Mouse (Mus musculus) heart, postnatal 0 days (tissue): ENCODE data around the gene Ucp3. TPM values are rescaled to one million over a fixed set of nuclear protein-coding genes. Genes with fewer than 3 reads are reported as not detected.

ENCODE experiments used
- ATAC-seq: fragments of 200-750 bp; cut with Nextera tagmentation; 2 replicates; pipeline ENCODE4 v1.8.0; 2017; ENCODE audit warnings: low read depth, moderate number of reproducible peaks, moderate library complexity; ENCODE audit not compliant: insufficient read depth
- DNase-seq: peaks from one replicate; pipeline ENCODE4 v3.0.0-alpha.2; 2016; ENCODE audit warnings: low spot score
- H3K27ac ChIP-seq: fragments of 300-500 bp; sonication (generic); 2 replicates; pipeline ENCODE4 v1.5.1; 2014; ENCODE audit warnings: low read depth, mild to moderate bottlenecking
- H3K27me3 ChIP-seq: fragments of 300-500 bp; sonication (generic); 2 replicates; pipeline ENCODE4 v1.6.1; 2014; ENCODE audit warnings: low read length, mixed read lengths; ENCODE audit not compliant: control insufficient read depth, insufficient read depth
- H3K36me3 ChIP-seq: fragments of 300-500 bp; sonication (generic); replicated peaks from 2 replicates; pipeline ENCODE4 v1.6.1; 2014; ENCODE audit warnings: low read length, mixed read lengths; ENCODE audit not compliant: control insufficient read depth, insufficient read depth
- H3K4me1 ChIP-seq: fragments of 300-500 bp; sonication (generic); 2 replicates; pipeline ENCODE4 v1.6.1; 2014; ENCODE audit warnings: antibody characterized with exemption; ENCODE audit not compliant: control insufficient read depth, insufficient read depth
- H3K4me2 ChIP-seq: fragments of 300-500 bp; sonication (generic); 2 replicates; pipeline ENCODE4 v1.6.1; 2014; ENCODE audit warnings: low read depth, mild to moderate bottlenecking, low read length, moderate library complexity
- H3K4me3 ChIP-seq: fragments of 300-500 bp; sonication (generic); 2 replicates; pipeline ENCODE4 v1.5.1; 2014; ENCODE audit warnings: low read depth, low read length
- H3K9ac ChIP-seq: fragments of 300-500 bp; sonication (generic); replicated peaks from 2 replicates; pipeline ENCODE4 v1.6.1; 2014; ENCODE audit warnings: low read depth, low read length, mixed read lengths
- H3K9me3 ChIP-seq: fragments of 300-500 bp; sonication (generic); replicated peaks from 2 replicates; pipeline ENCODE4 v1.6.1; 2016; ENCODE audit warnings: low read length; ENCODE audit not compliant: control insufficient read depth
- CTCF ChIP-seq: IDR thresholded peaks from 2 replicates; pipeline ENCODE4 v1.5.1; 2016; ENCODE audit warnings: antibody characterized with exemption, control low read depth, low read depth
- EP300 ChIP-seq: IDR thresholded peaks from 2 replicates; pipeline ENCODE4 v1.6.1; 2016; ENCODE audit warnings: antibody characterized with exemption, low read depth
- WGBS: fragments of 180-500 bp; shearing (Covaris S2); extraction: QIAGEN DNeasy Blood & Tissue Kit; methylation state at CpG from one replicate; pipeline ENCODE4 v1.1.7; 2014; 5-methylcytosine and 5-hydroxymethylcytosine counted together
- polyA plus RNA-seq: library from polyadenylated mRNA; unstranded; fragments of >200 nt; fragmentation: Nextera tagmentation; extraction: Ambion mirVana; gene quantifications from 2 replicates; pipeline ENCODE4 v1.2.1, GENCODE M21; 2015
- total RNA-seq: library from RNA; depleted of rRNA; stranded (reverse); fragments of >200 nt; gene quantifications from 2 replicates; pipeline ENCODE4 v1.2.3, GENCODE M21; 2014; ENCODE audit warnings: low replicate concordance

Ucp3 gene
- total and polyA plus RNA-seq, 2 experiments from 2014 or later: 15.6 to 17.6 TPM

DNA sequence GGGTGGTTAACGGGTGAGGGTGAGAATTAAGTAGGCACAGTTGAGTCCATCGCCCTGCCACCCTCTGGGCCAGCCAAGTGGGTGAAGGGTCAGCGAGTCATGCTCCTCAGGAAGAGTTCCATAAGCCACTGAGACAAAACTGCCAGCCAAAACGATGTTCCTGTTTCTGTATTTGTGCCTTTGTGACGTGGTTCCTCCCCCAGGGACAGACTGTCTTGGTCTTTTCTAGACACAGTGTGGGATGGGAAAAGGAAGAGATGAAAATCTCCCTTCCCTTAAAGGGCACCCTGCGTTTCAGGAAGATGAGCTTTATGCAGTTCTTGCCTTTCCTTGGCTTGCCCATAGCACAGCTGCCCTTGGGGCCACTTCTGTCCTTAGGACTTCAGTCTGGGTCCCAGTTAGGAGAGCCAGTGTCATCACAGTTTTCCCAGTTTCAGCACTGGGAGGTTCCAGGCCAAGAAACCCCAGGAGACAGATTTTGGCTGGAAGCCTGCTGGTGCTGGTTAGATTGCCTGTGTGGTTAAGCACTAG lies 11.1 kb upstream of the Ucp3 start:
- TF ChIP-seq CTCF (no peak), EP300 (peak; percentile 89)
- Histone ChIP-seq H3K27ac (peak overlapping the region; percentile 45; the same call in 1 of the 2 replicates), H3K4me1 (peaks cover 37% of the 10 kb centered on the region), H3K4me2 (no peak overlapping the region), H3K9ac (no peak overlapping the region), H3K4me3 (no peak overlapping the region), H3K27me3 (no peaks in the 10 kb centered on the region), H3K36me3 (peaks cover 24% of the 10 kb centered on the region), H3K9me3 (no peaks in the 10 kb centered on the region)
- 33% methylated on average over 6 of the region's 6 CpGs for WGBS
- DNase-seq: no peak
- no peak; the same call in 1 of the 2 replicates for ATAC-seq

DNA sequence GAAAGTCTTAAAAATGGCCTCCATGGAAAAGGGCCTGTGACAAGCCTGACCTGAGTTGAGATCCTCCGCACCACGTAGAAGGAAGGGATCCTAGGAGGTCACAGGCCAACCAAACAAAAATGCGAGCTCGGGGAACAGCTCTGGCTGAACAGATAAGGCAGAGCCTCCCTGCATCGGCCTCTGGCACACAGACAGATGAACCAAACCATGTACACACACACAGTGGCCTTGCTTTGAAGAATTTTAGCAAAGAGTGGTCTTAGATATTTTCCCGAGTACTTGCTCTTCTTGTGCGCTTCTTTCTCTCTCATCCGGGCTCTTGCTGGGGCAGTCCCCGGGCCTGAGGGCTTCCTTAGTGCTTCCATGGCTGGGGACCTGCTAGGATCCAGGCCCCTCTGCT lies 9.6 kb upstream of the Ucp3 start:
- no peak overlapping the region for H3K27ac ChIP-seq
- WGBS: 76% methylated on average over 9 of the region's 9 CpGs
- DNase-seq (no peak), ATAC-seq (no peak)
- H3K27me3 ChIP-seq: no peaks in the 10 kb centered on the region
- no peak overlapping the region for H3K9ac ChIP-seq
- peaks cover 17% of the 10 kb centered on the region; the same call in 1 of the 2 replicates for H3K36me3 ChIP-seq
- TF ChIP-seq CTCF: no peak
- no peak for TF ChIP-seq EP300
- no peak overlapping the region for H3K4me3 ChIP-seq
- H3K4me1 ChIP-seq: peaks cover 41% of the 10 kb centered on the region
- no peaks in the 10 kb centered on the region for H3K9me3 ChIP-seq
- no peak overlapping the region for H3K4me2 ChIP-seq

DNA sequence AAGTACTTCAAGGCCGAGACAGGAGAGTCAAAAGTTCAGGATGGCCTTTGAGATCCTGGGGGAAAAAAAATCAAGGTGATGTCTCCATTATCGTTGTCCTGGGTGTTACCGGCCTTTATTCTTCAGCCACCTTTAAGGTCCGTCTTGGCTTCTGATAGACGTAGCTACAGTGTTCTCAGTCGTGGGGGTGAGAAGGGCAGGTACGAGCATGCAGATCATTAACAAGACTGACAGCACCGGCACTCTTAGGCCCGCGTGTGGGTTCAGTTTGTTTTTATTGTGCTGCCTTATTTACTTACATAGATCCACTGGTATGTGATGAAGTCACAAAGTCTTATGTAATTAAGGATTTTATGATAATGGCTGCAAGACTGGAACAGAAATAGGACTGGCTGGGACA lies 9.0 kb upstream of the Ucp3 start:
- Histone ChIP-seq H3K4me1 (peaks cover 41% of the 10 kb centered on the region), H3K9me3 (no peaks in the 10 kb centered on the region), H3K4me3 (no peak overlapping the region), H3K4me2 (no peak overlapping the region), H3K27ac (no peak overlapping the region), H3K27me3 (no peaks in the 10 kb centered on the region), H3K36me3 (peaks cover 17% of the 10 kb centered on the region; the same call in 1 of the 2 replicates), H3K9ac (no peak overlapping the region)
- TF ChIP-seq CTCF: no peak
- no peak for TF ChIP-seq EP300
- DNase-seq: no peak
- ATAC-seq: no peak
- 93% methylated on average over 10 of the region's 10 CpGs for WGBS

GRCm38 (mm10) chr7:100464248-100464647 lies 8.5 kb upstream of the Ucp3 start:
- H3K36me3 ChIP-seq: peaks cover 16% of the 10 kb centered on the region; the same call in 1 of the 2 replicates
- ATAC-seq (no peak), DNase-seq (no peak)
- no peaks in the 10 kb centered on the region for H3K9me3 ChIP-seq
- 97% methylated on average over 7 of the region's 7 CpGs for WGBS
- H3K4me2 ChIP-seq: no peak overlapping the region
- H3K27ac ChIP-seq: no peak overlapping the region
- no peak overlapping the region for H3K4me3 ChIP-seq
- TF ChIP-seq CTCF (no peak), EP300 (no peak)
- H3K27me3 ChIP-seq: no peaks in the 10 kb centered on the region
- H3K9ac ChIP-seq: no peak overlapping the region
- H3K4me1 ChIP-seq: peaks cover 41% of the 10 kb centered on the region

DNA sequence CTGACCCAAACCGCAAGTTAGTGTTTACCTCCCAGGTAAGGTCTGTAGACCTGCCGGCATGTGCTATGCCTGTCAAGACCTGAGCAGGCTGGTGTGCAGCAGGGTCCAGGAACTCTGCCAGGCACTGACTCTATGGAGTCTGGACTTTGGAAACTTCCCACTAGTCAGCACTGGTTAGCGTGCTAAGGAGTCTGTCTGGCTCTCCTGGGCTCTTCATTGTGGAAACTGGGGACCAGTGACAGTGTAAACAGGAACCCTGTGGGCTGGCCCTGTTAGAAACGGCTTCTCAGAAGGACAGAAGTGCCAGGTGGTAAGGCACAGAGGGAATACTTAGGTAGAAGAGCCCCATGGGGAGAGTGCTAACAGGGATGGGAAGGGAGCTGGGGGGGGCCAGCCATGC lies 7.5 kb upstream of the Ucp3 start:
- peaks cover 6% of the 10 kb centered on the region; the same call in 1 of the 2 replicates for H3K36me3 ChIP-seq
- peaks cover 41% of the 10 kb centered on the region for H3K4me1 ChIP-seq
- peak overlapping the region; percentile 47 for H3K9ac ChIP-seq
- no peak overlapping the region for H3K4me3 ChIP-seq
- peak overlapping the region; percentile 93 for H3K27ac ChIP-seq
- DNase-seq (no peak), ATAC-seq (peak; percentile 42)
- no peaks in the 10 kb centered on the region for H3K27me3 ChIP-seq
- H3K9me3 ChIP-seq: no peaks in the 10 kb centered on the region
- peak overlapping the region; percentile 50 for H3K4me2 ChIP-seq
- TF ChIP-seq EP300 (no peak), CTCF (no peak)
- WGBS: 30% methylated on average over 4 of the region's 4 CpGs
